Mouse (Mus musculus) layer of hippocampus, adult 2 months (tissue): ENCODE measurements at regions not wholly inside any gene's neighbourhood (a gene's known extent, or its start where the extent isn't known, plus 50 kb on each side); places are given as distances from the start of the nearest gene placed in this dataset.

Source experiments
- DNase-seq, 2 experiments: peaks; one replicate each; pipeline ENCODE4 v3.0.0; 2022; ENCODE audit warnings: low spot score in 2 of 2
- H3K27ac ChIP-seq: fragments of 200-600 bp; 2 replicates; pipeline ENCODE4 v1.8.1; 2022
- H3K4me3 ChIP-seq: fragments of 200-600 bp; 2 replicates; pipeline ENCODE4 v1.8.1; 2022; ENCODE audit warnings: mild to moderate bottlenecking
- CTCF ChIP-seq: fragments of 200-600 bp; conservative IDR thresholded peaks from 2 replicates; pipeline ENCODE4 v1.8.1; 2022; ENCODE audit warnings: antibody characterized with exemption, mild to moderate bottlenecking, moderate library complexity

- H3K4me3 ChIP-seq: no peak overlapping the region
- DNase-seq: peak; percentile 34 to 36
- TF ChIP-seq CTCF: no peak
- H3K27ac ChIP-seq: peak overlapping the region; percentile 65
Measured at GRCm38 (mm10) chrX:61652377-61652776, 56.9 kb upstream of the Ldoc1 start.

GRCm38 (mm10) chrX:61653077-61653476 is 56.2 kb upstream of the Ldoc1 start:
- Histone ChIP-seq H3K27ac (peak overlapping the region; percentile 65), H3K4me3 (no peak overlapping the region)
- DNase-seq: peak; percentile 34 to 39
- TF ChIP-seq CTCF: peak; percentile 79
